Mouse (Mus musculus) CH12.LX (cell line): ENCODE measurements at regions not wholly inside any gene's neighbourhood (a gene's known extent, or its start where the extent isn't known, plus 50 kb on each side); places are given as distances from the start of the nearest gene placed in this dataset.

Source experiments
- DNase-seq: peaks from one replicate; pipeline ENCODE4 v3.0.0-alpha.2; 2013; ENCODE audit errors: extremely low read depth
- H3K27ac ChIP-seq: 2 replicates; pipeline ENCODE4 v1.5.1; 2012; ENCODE audit warnings: low read depth, mild to moderate bottlenecking, control low read depth, moderate library complexity; ENCODE audit not compliant: insufficient read depth
- H3K27me3 ChIP-seq: replicated peaks from 2 replicates; pipeline ENCODE3; 2012; ENCODE audit warnings: inconsistent platforms
- H3K36me3 ChIP-seq, 2 experiments: replicated peaks in 1 of 2; 2 replicates each; pipeline versions ENCODE3 to v1.6.1; 2012; ENCODE audit warnings: inconsistent platforms in 1 of 2, low read length in 1 of 2, mild to moderate bottlenecking in 1 of 2, mixed read lengths in 1 of 2, moderate library complexity in 1 of 2; ENCODE audit not compliant: control insufficient read depth in 1 of 2, insufficient read depth in 1 of 2
- H3K4me1 ChIP-seq, 2 experiments: 2 replicates each; pipeline ENCODE4 v1.6.1; 2012; ENCODE audit warnings: inconsistent platforms in 1 of 2, moderate library complexity in 1 of 2; ENCODE audit not compliant: insufficient read depth in 2 of 2, control insufficient read depth in 1 of 2
- H3K4me2 ChIP-seq: 2 replicates; pipeline ENCODE4 v1.6.1; 2012; ENCODE audit warnings: low read depth, mild to moderate bottlenecking, control low read depth; ENCODE audit not compliant: poor library complexity, insufficient read depth, severe bottlenecking
- H3K4me3 ChIP-seq, 3 experiments: fragments of 150-350 bp in 1 of 3; sonication (generic) in 1 of 3; replicated peaks in 1 of 3; 2 replicates each; pipeline versions ENCODE3 to v1.5.1; 2011 to 2012; ENCODE audit warnings: low read depth in 2 of 3, low read length in 2 of 3, mild to moderate bottlenecking in 2 of 3, moderate library complexity in 2 of 3, control low read depth in 1 of 3, improper control_type of control experiment in 1 of 3, inconsistent platforms in 1 of 3, mixed read lengths in 1 of 3; ENCODE audit not compliant: poor library complexity in 1 of 3
- H3K79me2 ChIP-seq: replicated peaks from 2 replicates; pipeline ENCODE4 v1.6.1; 2012; ENCODE audit warnings: mild to moderate bottlenecking, moderate library complexity; ENCODE audit not compliant: control insufficient read depth, poor library complexity, insufficient read depth, severe bottlenecking; ENCODE audit errors: extremely low read depth
- H3K9ac ChIP-seq: 2 replicates; pipeline ENCODE4 v1.6.1; 2012; ENCODE audit warnings: low read depth, mild to moderate bottlenecking, control low read depth, moderate library complexity; ENCODE audit not compliant: insufficient read depth
- H3K9me3 ChIP-seq: replicated peaks from 2 replicates; pipeline ENCODE3; 2012; ENCODE audit warnings: low read length, inconsistent platforms, mixed read lengths
- BHLHE40 ChIP-seq: IDR thresholded peaks from 2 replicates; pipeline ENCODE4 v1.6.1; 2011; ENCODE audit warnings: mild to moderate bottlenecking, low read depth, low read length, improper control_type of control experiment
- CHD1 ChIP-seq: IDR thresholded peaks from 2 replicates; pipeline ENCODE4 v1.6.1; 2012; ENCODE audit warnings: low read depth, low read length, improper control_type of control experiment, inconsistent platforms
- CHD2 ChIP-seq: IDR thresholded peaks from 2 replicates; pipeline ENCODE4 v1.6.1; 2011; ENCODE audit warnings: low read length, improper control_type of control experiment
- E2F4 ChIP-seq: IDR thresholded peaks from 2 replicates; pipeline ENCODE4 v1.6.1; 2011; ENCODE audit warnings: low read depth, low read length, improper control_type of control experiment; ENCODE audit not compliant: insufficient replicate concordance
- EP300 ChIP-seq: IDR thresholded peaks from 2 replicates; pipeline ENCODE4 v1.6.1; 2011; ENCODE audit warnings: low read length, improper control_type of control experiment
- HCFC1 ChIP-seq: IDR thresholded peaks from 2 replicates; pipeline ENCODE4 v1.6.1; 2012; ENCODE audit warnings: low read depth, mild to moderate bottlenecking, inconsistent platforms, low read length, improper control_type of control experiment
- IRF4 ChIP-seq: IDR thresholded peaks from 2 replicates; pipeline ENCODE4 v1.6.1; 2014; ENCODE audit warnings: low read depth, mild to moderate bottlenecking, inconsistent platforms, low read length, improper control_type of control experiment
- JUN ChIP-seq: IDR thresholded peaks from 2 replicates; pipeline ENCODE4 v1.6.1; 2011; ENCODE audit warnings: low read depth, mild to moderate bottlenecking, low read length, improper control_type of control experiment, moderate library complexity; ENCODE audit not compliant: insufficient read depth
- JUND ChIP-seq: conservative IDR thresholded peaks from 2 replicates; pipeline ENCODE4 v1.6.1; 2011; ENCODE audit warnings: low read depth, low read length, improper control_type of control experiment
- MXI1 ChIP-seq: IDR thresholded peaks from 2 replicates; pipeline ENCODE4 v1.6.1; 2011; ENCODE audit warnings: mild to moderate bottlenecking, low read depth, low read length, improper control_type of control experiment
- MYC ChIP-seq: IDR thresholded peaks from 2 replicates; pipeline ENCODE4 v1.6.1; 2011; ENCODE audit warnings: low read depth, mild to moderate bottlenecking, improper control_type of control experiment, low read length
- POLR2A ChIP-seq: IDR thresholded peaks from 2 replicates; pipeline ENCODE4 v1.6.1; 2011; ENCODE audit warnings: low read depth, mild to moderate bottlenecking, improper control_type of control experiment, low read length
- POLR2AphosphoS2 ChIP-seq: IDR thresholded peaks from 2 replicates; pipeline ENCODE4 v1.6.1; 2011; ENCODE audit warnings: low read depth, low read length, improper control_type of control experiment
- RCOR1 ChIP-seq: conservative IDR thresholded peaks from 2 replicates; pipeline ENCODE4 v1.6.1; 2012; ENCODE audit warnings: low read depth, mild to moderate bottlenecking, inconsistent platforms, low read length, improper control_type of control experiment
- SMC3 ChIP-seq: IDR thresholded peaks from 2 replicates; pipeline ENCODE4 v1.6.1; 2011; ENCODE audit warnings: low read depth, low read length, improper control_type of control experiment
- USF1 ChIP-seq: IDR thresholded peaks from 2 replicates; pipeline ENCODE4 v1.6.1; 2014; ENCODE audit warnings: low read depth, mild to moderate bottlenecking, inconsistent platforms, low read length, improper control_type of control experiment
- USF2 ChIP-seq: conservative IDR thresholded peaks from 2 replicates; pipeline ENCODE4 v1.6.1; 2011; ENCODE audit warnings: low read depth, low read length, improper control_type of control experiment
- ZC3H11A ChIP-seq: IDR thresholded peaks from 2 replicates; pipeline ENCODE4 v1.6.1; 2012; ENCODE audit warnings: low read depth, mild to moderate bottlenecking, inconsistent platforms, low read length, improper control_type of control experiment
- ZKSCAN1 ChIP-seq: IDR thresholded peaks from 2 replicates; pipeline ENCODE4 v1.6.1; 2012; ENCODE audit warnings: low read depth, inconsistent platforms, low read length, improper control_type of control experiment, borderline replicate concordance
- ZMIZ1 ChIP-seq: IDR thresholded peaks from 2 replicates; pipeline ENCODE4 v1.6.1; 2012; ENCODE audit warnings: low read depth, mild to moderate bottlenecking, inconsistent platforms, low read length, improper control_type of control experiment
- dilution Hi-C: fragments of 300-500 bp; cut with MboI; formaldehyde crosslinking; loops from 2 replicates; pipeline ENCODE4 v1.14.3; 2020; ENCODE audit warnings: low sequenced_read_pairs; ENCODE audit not compliant: extremely low pct_unique_long_range_greater_than_20kb, extremely low pct_ligation_motif_present
- in situ Hi-C: fragments of 300-500 bp; cut with MboI; formaldehyde crosslinking; loops from 3 replicates; pipeline ENCODE4 v1.14.3; 2019; ENCODE audit warnings: low sequenced_read_pairs, low pct_ligation_motif_present, low pct_unique_long_range_greater_than_20kb, mixed read lengths

DNA sequence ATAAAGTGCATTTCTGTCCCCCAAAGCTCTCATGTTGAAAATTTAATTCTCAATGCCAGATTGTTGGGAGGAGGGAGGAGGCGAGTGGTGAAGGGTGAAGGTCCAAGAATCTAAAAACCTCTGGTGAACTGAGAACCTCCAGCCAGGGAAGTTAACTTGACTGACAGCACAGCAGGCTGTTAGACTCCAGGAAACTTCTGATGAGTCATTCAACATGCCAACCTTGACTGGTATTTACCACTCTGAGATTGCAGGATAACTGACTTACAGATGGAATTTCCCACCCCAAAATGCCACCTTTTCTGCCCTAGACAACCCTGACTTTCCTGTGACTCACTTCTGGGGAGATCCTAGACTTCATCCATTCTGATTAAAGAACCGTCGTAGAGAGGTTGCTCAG, 58.6 kb upstream of the Prdm8 start:
- DNase-seq = no peak
- dilution Hi-C loops (no loop called here), in situ Hi-C loops (no loop called here)

DNA sequence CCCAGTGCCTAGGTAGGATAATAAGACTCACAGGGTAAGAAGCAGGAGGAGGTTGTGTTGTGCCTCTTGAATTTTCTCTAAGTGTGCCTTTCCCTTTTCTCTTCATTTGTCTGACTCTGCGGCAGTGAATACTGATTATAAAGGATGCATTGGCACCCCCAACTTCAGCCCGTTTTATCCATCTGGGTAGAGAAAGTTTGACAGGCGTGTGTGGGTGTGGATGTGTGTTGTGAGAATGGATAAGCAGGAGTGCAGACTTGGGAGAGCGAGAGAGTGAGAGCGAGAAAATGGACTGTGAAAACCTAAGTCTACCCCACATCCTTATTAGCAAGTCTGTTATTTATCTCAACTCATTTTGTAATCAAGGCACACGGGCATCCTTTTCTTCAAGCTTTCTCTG, 60.7 kb upstream of the Prdm8 start:
- H3K4me2 ChIP-seq = no peak overlapping the region
- no peak overlapping the region for H3K9ac ChIP-seq
- in situ Hi-C loops (no loop called here), dilution Hi-C loops (no loop called here)
- H3K27me3 ChIP-seq = no peaks in the 10 kb centered on the region
- no peaks in the 10 kb centered on the region for H3K9me3 ChIP-seq
- peaks cover 6 to 10% of the 10 kb centered on the region in 2 experiments for H3K4me1 ChIP-seq
- no peaks in the 10 kb centered on the region for H3K36me3 ChIP-seq
- no peaks in the 10 kb centered on the region for H3K79me2 ChIP-seq
- no peak overlapping the region for H3K27ac ChIP-seq
- no peak for DNase-seq
- no peak overlapping the region for H3K4me3 ChIP-seq
- TF ChIP-seq ZMIZ1 = no peak
- TF ChIP-seq HCFC1 = no peak
- no peak for TF ChIP-seq E2F4
- TF ChIP-seq MXI1 = no peak
- TF ChIP-seq JUND = no peak
- no peak for TF ChIP-seq CHD2

More for the DNA sequence above, 58.6 kb upstream of the Prdm8 start:
- Histone ChIP-seq H3K4me2 (no peak overlapping the region), H3K4me1 (peaks cover 2 to 5% of the 10 kb centered on the region in 2 experiments), H3K9ac (no peak overlapping the region), H3K4me3 (no peak overlapping the region), H3K27me3 (no peaks in the 10 kb centered on the region), H3K27ac (no peak overlapping the region), H3K79me2 (no peaks in the 10 kb centered on the region), H3K36me3 (no peaks in the 10 kb centered on the region), H3K9me3 (no peaks in the 10 kb centered on the region)
- TF ChIP-seq POLR2AphosphoS2 (no peak), POLR2A (no peak), ZC3H11A (no peak), EP300 (no peak), RCOR1 (no peak), BHLHE40 (no peak), USF2 (no peak), MYC (no peak), JUN (no peak), MXI1 (no peak), HCFC1 (no peak), CHD1 (no peak), ZKSCAN1 (no peak), USF1 (no peak), SMC3 (no peak), CHD2 (no peak), ZMIZ1 (no peak), IRF4 (no peak)
